Comparison of ENCODE assay signal across 11 mouse cellular contexts in genomic region chr19:14802909-14803650, GRCm38 (mm10).
A peak's percentile ranks its signal among the peaks of the same experiment; 100 is the strongest.
DNase-seq lines count a peak whose midpoint lies in the region; ATAC-seq lines count a peak whose summit lies in the region.
"Had no signal": no experiment of that assay in that cellular context is flagged by ENCODE, and none has a peak within 500 bp of the region (broad histone marks: within the 10 kb centered on the region; RNA-seq: fewer than 3 reads in every experiment).

No protein-coding gene starts in this region.

- peak; percentile 40; the same call in 1 of the 2 replicates for ATAC-seq in hindbrain, embryonic 11.5 days (ENCODE audit: low FRiP score)
- ATAC-seq in hindbrain, embryonic 13.5 days (ENCODE audit: low FRiP score) = no peak
- ATAC-seq in embryonic facial prominence, embryonic 14.5 days (ENCODE audit: low read depth) = no peak
- peak; percentile 66; the same call in 1 of the 2 replicates for ATAC-seq in midbrain, embryonic 15.5 days (replicated peaks)
- ATAC-seq: intestine, postnatal 0 days had no signal

- 33% methylated on average over 5 of the region's 5 CpGs for WGBS in hindbrain, embryonic 11.5 days
- 27% methylated on average over 5 of the region's 5 CpGs for WGBS in hindbrain, embryonic 13.5 days
- WGBS in embryonic facial prominence, embryonic 14.5 days = 19% methylated on average over 5 of the region's 5 CpGs
- 13% methylated on average over 5 of the region's 5 CpGs for WGBS in midbrain, embryonic 15.5 days
- WGBS in limb, embryonic 10.5 days = 30% methylated on average over 5 of the region's 5 CpGs

- no peaks in the 10 kb centered on the region; the same call in 1 of the 2 replicates for H3K4me1 ChIP-seq in hindbrain, embryonic 11.5 days (replicated peaks; ENCODE audit: control insufficient read depth, insufficient read depth, low read length)
- peaks cover 13% of the 10 kb centered on the region for H3K4me1 ChIP-seq in hindbrain, embryonic 13.5 days (replicated peaks)
- H3K4me1 ChIP-seq in embryonic facial prominence, embryonic 14.5 days (ENCODE audit: control insufficient read depth, insufficient read depth, low read length) = no peaks in the 10 kb centered on the region
- H3K4me1 ChIP-seq in midbrain, embryonic 15.5 days = peaks cover 14% of the 10 kb centered on the region
- H3K4me1 ChIP-seq in limb, embryonic 10.5 days = peaks cover 5% of the 10 kb centered on the region; the same call in 1 of the 2 replicates
- H3K4me1 ChIP-seq: liver, embryonic 15.5 days had no signal

- H3K27ac ChIP-seq in hindbrain, embryonic 11.5 days (ENCODE audit: low read depth, low read length) = no peak overlapping the region
- no peak overlapping the region for H3K27ac ChIP-seq in hindbrain, embryonic 13.5 days
- no peak overlapping the region for H3K27ac ChIP-seq in embryonic facial prominence, embryonic 14.5 days (replicated peaks; ENCODE audit: low read depth, low read length)
- H3K27ac ChIP-seq in midbrain, embryonic 15.5 days = peak overlapping the region; percentile 53; the same call in 1 of the 2 replicates
- H3K27ac ChIP-seq in limb, embryonic 10.5 days = no peak overlapping the region
- H3K27ac ChIP-seq: liver, embryonic 15.5 days; stomach, postnatal 0 days had no signal

- H3K9ac ChIP-seq in hindbrain, embryonic 11.5 days (ENCODE audit: low read depth, low read length) = no peak overlapping the region
- no peak overlapping the region for H3K9ac ChIP-seq in hindbrain, embryonic 13.5 days
- no peak overlapping the region for H3K9ac ChIP-seq in embryonic facial prominence, embryonic 14.5 days (ENCODE audit: low read depth, low read length)
- no peak overlapping the region for H3K9ac ChIP-seq in midbrain, embryonic 15.5 days
- H3K9ac ChIP-seq: liver, embryonic 15.5 days had no signal

- H3K4me3 ChIP-seq in hindbrain, embryonic 11.5 days (ENCODE audit: low read depth, low read length) = no peak overlapping the region
- H3K4me3 ChIP-seq in hindbrain, embryonic 13.5 days = no peak overlapping the region
- no peak overlapping the region for H3K4me3 ChIP-seq in embryonic facial prominence, embryonic 14.5 days (ENCODE audit: low read depth, low read length)
- no peak overlapping the region for H3K4me3 ChIP-seq in midbrain, embryonic 15.5 days
- H3K4me3 ChIP-seq in limb, embryonic 10.5 days = no peak overlapping the region
- H3K4me3 ChIP-seq: liver, embryonic 15.5 days had no signal

- no peaks in the 10 kb centered on the region for H3K27me3 ChIP-seq in hindbrain, embryonic 11.5 days (ENCODE audit: control insufficient read depth, insufficient read depth, low read length)
- H3K27me3 ChIP-seq in hindbrain, embryonic 13.5 days = peaks cover 3% of the 10 kb centered on the region; the same call in 1 of the 2 replicates
- H3K27me3 ChIP-seq in embryonic facial prominence, embryonic 14.5 days (replicated peaks; ENCODE audit: control insufficient read depth, insufficient read depth, low read length) = no peaks in the 10 kb centered on the region
- no peaks in the 10 kb centered on the region for H3K27me3 ChIP-seq in midbrain, embryonic 15.5 days (replicated peaks)
- H3K27me3 ChIP-seq in limb, embryonic 10.5 days (ENCODE audit: low read depth, poor library complexity, severe bottlenecking) = peaks cover 17% of the 10 kb centered on the region; the same call in 1 of the 2 replicates
- H3K27me3 ChIP-seq: liver, embryonic 15.5 days had no signal

- H3K36me3 ChIP-seq in hindbrain, embryonic 11.5 days (ENCODE audit: control insufficient read depth, insufficient read depth, low read length) = no peaks in the 10 kb centered on the region
- no peaks in the 10 kb centered on the region for H3K36me3 ChIP-seq in hindbrain, embryonic 13.5 days
- no peaks in the 10 kb centered on the region for H3K36me3 ChIP-seq in embryonic facial prominence, embryonic 14.5 days (ENCODE audit: control insufficient read depth, insufficient read depth, low read length)
- no peaks in the 10 kb centered on the region for H3K36me3 ChIP-seq in midbrain, embryonic 15.5 days (replicated peaks)
- H3K36me3 ChIP-seq in limb, embryonic 10.5 days = no peaks in the 10 kb centered on the region
- H3K36me3 ChIP-seq: liver, embryonic 15.5 days had no signal

- H3K9me3 ChIP-seq in hindbrain, embryonic 11.5 days (ENCODE audit: control insufficient read depth, low read length) = no peaks in the 10 kb centered on the region
- no peaks in the 10 kb centered on the region for H3K9me3 ChIP-seq in hindbrain, embryonic 13.5 days
- H3K9me3 ChIP-seq in embryonic facial prominence, embryonic 14.5 days (ENCODE audit: control insufficient read depth, low read length) = no peaks in the 10 kb centered on the region
- no peaks in the 10 kb centered on the region for H3K9me3 ChIP-seq in midbrain, embryonic 15.5 days
- no peaks in the 10 kb centered on the region for H3K9me3 ChIP-seq in limb, embryonic 10.5 days (replicated peaks)
- H3K9me3 ChIP-seq: liver, embryonic 15.5 days had no signal

- no peak overlapping the region for H3K4me2 ChIP-seq in hindbrain, embryonic 11.5 days (replicated peaks; ENCODE audit: low read depth, low read length)
- H3K4me2 ChIP-seq in hindbrain, embryonic 13.5 days = no peak overlapping the region
- no peak overlapping the region for H3K4me2 ChIP-seq in embryonic facial prominence, embryonic 14.5 days (ENCODE audit: low read depth, low read length)
- H3K4me2 ChIP-seq in midbrain, embryonic 15.5 days = no peak overlapping the region; the same call in 1 of the 2 replicates
- H3K4me2 ChIP-seq: liver, embryonic 15.5 days had no signal

- DNase-seq in hindbrain, embryonic 11.5 days (ENCODE audit: low spot score) = peak; percentile 22
- peak; percentile 58 for DNase-seq in embryo, embryonic 10.5 days (ENCODE audit: low spot score)
- peak; percentile 31 for DNase-seq in embryonic facial prominence, embryonic 14.5 days (ENCODE audit: low spot score)
- DNase-seq in limb, embryonic 10.5 days (ENCODE audit: low spot score) = no peak
- DNase-seq in Muller cell, postnatal 12 days (ENCODE audit: inconsistent ontology term) = no peak
- DNase-seq: adrenal gland, adult 8-10 months had no signal

Comparison
In these comparisons a context has a peak if more than half of its experiments do, and no peak if none do; other contexts are left out.
1. ATAC-seq: peak in hindbrain, embryonic 11.5 days (single experiment) and midbrain, embryonic 15.5 days (single experiment); none in hindbrain, embryonic 13.5 days (single experiment) and embryonic facial prominence, embryonic 14.5 days (single experiment).
2. DNase-seq: peak in hindbrain, embryonic 11.5 days (single experiment), embryo, embryonic 10.5 days (single experiment) and embryonic facial prominence, embryonic 14.5 days (single experiment); none in limb, embryonic 10.5 days (single experiment) and Muller cell, postnatal 12 days (single experiment).